Mouse (Mus musculus) limb, embryonic 10.5 days (tissue): ENCODE data around the gene Arid5a. TPM values are rescaled to one million over a fixed set of nuclear protein-coding genes. Genes with fewer than 3 reads are reported as not detected.

ENCODE experiments used
- DNase-seq: peaks from one replicate; pipeline ENCODE4 v3.0.0-alpha.2; 2017; ENCODE audit warnings: low spot score
- H3K27ac ChIP-seq: fragments of 300-500 bp; sonication (generic); 2 replicates; pipeline ENCODE4 v1.5.1; 2016; ENCODE audit warnings: mild to moderate bottlenecking
- H3K27me3 ChIP-seq: fragments of 300-500 bp; sonication (generic); 2 replicates; pipeline ENCODE4 v1.6.1; 2016; ENCODE audit warnings: low read depth, mild to moderate bottlenecking; ENCODE audit not compliant: poor library complexity, severe bottlenecking
- H3K36me3 ChIP-seq: fragments of 300-500 bp; sonication (generic); 2 replicates; pipeline ENCODE4 v1.6.1; 2016; ENCODE audit warnings: mild to moderate bottlenecking, moderate library complexity
- H3K4me1 ChIP-seq: fragments of 300-500 bp; sonication (generic); 2 replicates; pipeline ENCODE4 v1.6.1; 2016
- H3K4me3 ChIP-seq: fragments of 300-500 bp; sonication (generic); 2 replicates; pipeline ENCODE4 v1.5.1; 2016; ENCODE audit warnings: mild to moderate bottlenecking, moderate library complexity
- H3K9me3 ChIP-seq: fragments of 300-500 bp; sonication (generic); replicated peaks from 2 replicates; pipeline ENCODE4 v1.6.1; 2016; ENCODE audit warnings: mild to moderate bottlenecking
- WGBS: fragments of 180-500 bp; shearing (Covaris S2); methylation state at CpG from one replicate; pipeline ENCODE4 v1.1.7; 2016; 5-methylcytosine and 5-hydroxymethylcytosine counted together
- polyA plus RNA-seq: library from polyadenylated mRNA; unstranded; fragments of >200 nt; fragmentation: Nextera tagmentation; extraction: Ambion mirVana; gene quantifications from 2 replicates; pipeline ENCODE4 v1.2.1, GENCODE M21; 2016

Gene Arid5a
- polyA plus RNA-seq, 1 experiment from 2014 or later: 4.2 TPM

GRCm38 (mm10) chr1:36321164-36321563, 13.6 kb downstream of the Arid5a start:
- H3K4me1 ChIP-seq: peaks cover 11% of the 10 kb centered on the region
- DNase-seq: no peak
- WGBS: 73% methylated on average over 2 of the region's 2 CpGs

GRCm38 (mm10) chr1:36321829-36322573, 14.5 kb downstream of the Arid5a start:
- no peak overlapping the region for H3K4me3 ChIP-seq
- peaks cover 11% of the 10 kb centered on the region for H3K4me1 ChIP-seq
- no peaks in the 10 kb centered on the region for H3K27me3 ChIP-seq
- WGBS: 72% methylated on average over 11 of the region's 11 CpGs
- DNase-seq: no peak
- H3K9me3 ChIP-seq: no peaks in the 10 kb centered on the region
- peaks cover 9% of the 10 kb centered on the region for H3K36me3 ChIP-seq
- no peak overlapping the region for H3K27ac ChIP-seq

More at GRCm38 (mm10) chr1:36321164-36321563, 13.6 kb downstream of the Arid5a start:
- no peaks in the 10 kb centered on the region for H3K27me3 ChIP-seq
- H3K27ac ChIP-seq: no peak overlapping the region
- H3K9me3 ChIP-seq: no peaks in the 10 kb centered on the region
- H3K36me3 ChIP-seq: peaks cover 8% of the 10 kb centered on the region
- H3K4me3 ChIP-seq: no peak overlapping the region

GRCm38 (mm10) chr1:36323076-36323475, 15.5 kb downstream of the Arid5a start:
- Histone ChIP-seq H3K9me3 (no peaks in the 10 kb centered on the region), H3K27ac (no peak overlapping the region), H3K4me1 (peaks cover 11% of the 10 kb centered on the region), H3K36me3 (peaks cover 15% of the 10 kb centered on the region), H3K27me3 (no peaks in the 10 kb centered on the region), H3K4me3 (no peak overlapping the region)
- DNase-seq: no peak
- WGBS: 51% methylated on average over 9 of the region's 9 CpGs

- Histone ChIP-seq H3K27ac (no peak overlapping the region), H3K9me3 (no peaks in the 10 kb centered on the region), H3K27me3 (no peaks in the 10 kb centered on the region), H3K36me3 (peaks cover 15% of the 10 kb centered on the region), H3K4me3 (no peak overlapping the region), H3K4me1 (peaks cover 11% of the 10 kb centered on the region)
- WGBS: 49% methylated on average over 8 of the region's 8 CpGs
- DNase-seq: no peak
Measured at GRCm38 (mm10) chr1:36323746-36324448, 16.4 kb downstream of the Arid5a start.

GRCm38 (mm10) chr1:36325900-36326321, 18.4 kb downstream of the Arid5a start:
- DNase-seq: no peak
- 94% methylated on average over 2 of the region's 2 CpGs for WGBS
- no peaks in the 10 kb centered on the region for H3K9me3 ChIP-seq
- H3K36me3 ChIP-seq: peaks cover 24% of the 10 kb centered on the region
- H3K4me1 ChIP-seq: peaks cover 11% of the 10 kb centered on the region
- H3K27ac ChIP-seq: no peak overlapping the region
- no peaks in the 10 kb centered on the region for H3K27me3 ChIP-seq
- no peak overlapping the region for H3K4me3 ChIP-seq

- Histone ChIP-seq H3K4me1 (peaks cover 11% of the 10 kb centered on the region), H3K27me3 (no peaks in the 10 kb centered on the region), H3K36me3 (peaks cover 32% of the 10 kb centered on the region), H3K4me3 (no peak overlapping the region), H3K9me3 (no peaks in the 10 kb centered on the region), H3K27ac (no peak overlapping the region)
- DNase-seq: no peak
- 89% methylated on average over 2 of the region's 2 CpGs for WGBS
Measured at GRCm38 (mm10) chr1:36326815-36327214, 19.3 kb downstream of the Arid5a start.

GRCm38 (mm10) chr1:36331743-36332142, 24.2 kb downstream of the Arid5a start:
- Histone ChIP-seq H3K9me3 (no peaks in the 10 kb centered on the region), H3K36me3 (peaks cover 53% of the 10 kb centered on the region), H3K4me3 (no peak overlapping the region), H3K27me3 (no peaks in the 10 kb centered on the region), H3K4me1 (no peaks in the 10 kb centered on the region), H3K27ac (no peak overlapping the region)
- no peak for DNase-seq
- WGBS: 79% methylated on average over 6 of the region's 6 CpGs

GRCm38 (mm10) chr1:36332955-36333887, 25.7 kb downstream of the Arid5a start:
- H3K4me1 ChIP-seq: no peaks in the 10 kb centered on the region
- H3K36me3 ChIP-seq: peaks cover 60% of the 10 kb centered on the region
- H3K27ac ChIP-seq: no peak overlapping the region
- H3K27me3 ChIP-seq: no peaks in the 10 kb centered on the region
- no peak overlapping the region for H3K4me3 ChIP-seq
- WGBS: 84% methylated on average over 14 of the region's 14 CpGs
- no peaks in the 10 kb centered on the region for H3K9me3 ChIP-seq
- no peak for DNase-seq

- Histone ChIP-seq H3K27ac (no peak overlapping the region), H3K27me3 (no peaks in the 10 kb centered on the region), H3K9me3 (no peaks in the 10 kb centered on the region), H3K4me1 (no peaks in the 10 kb centered on the region), H3K36me3 (peaks cover 99% of the 10 kb centered on the region), H3K4me3 (no peak overlapping the region)
- WGBS: 96% methylated on average over 6 of the region's 6 CpGs
- no peak for DNase-seq
Measured at GRCm38 (mm10) chr1:36342547-36342946, 35.0 kb downstream of the Arid5a start.

- 99% methylated on average over 4 of the region's 4 CpGs for WGBS
- Histone ChIP-seq H3K4me1 (no peaks in the 10 kb centered on the region), H3K27me3 (no peaks in the 10 kb centered on the region), H3K4me3 (no peak overlapping the region), H3K9me3 (no peaks in the 10 kb centered on the region), H3K36me3 (peaks cover 96% of the 10 kb centered on the region), H3K27ac (no peak overlapping the region)
- no peak for DNase-seq
Measured at GRCm38 (mm10) chr1:36352351-36352750, 44.8 kb downstream of the Arid5a start.

GRCm38 (mm10) chr1:36356955-36357695, 49.6 kb downstream of the Arid5a start:
- 95% methylated on average over 5 of the region's 5 CpGs for WGBS
- no peak overlapping the region for H3K27ac ChIP-seq
- H3K27me3 ChIP-seq: no peaks in the 10 kb centered on the region

GRCm38 (mm10) chr1:36367698-36368097, 60.2 kb downstream of the Arid5a start:
- no peaks in the 10 kb centered on the region for H3K9me3 ChIP-seq
- peaks cover 11% of the 10 kb centered on the region for H3K4me1 ChIP-seq
- peak overlapping the region; percentile 97 for H3K4me3 ChIP-seq
- peaks cover 47% of the 10 kb centered on the region for H3K36me3 ChIP-seq
- no peaks in the 10 kb centered on the region for H3K27me3 ChIP-seq
- no peak overlapping the region for H3K27ac ChIP-seq
- WGBS: 74% methylated on average over 12 of the region's 12 CpGs
- no peak for DNase-seq

More at GRCm38 (mm10) chr1:36356955-36357695, 49.6 kb downstream of the Arid5a start:
- Histone ChIP-seq H3K4me1 (no peaks in the 10 kb centered on the region), H3K4me3 (no peak overlapping the region), H3K9me3 (no peaks in the 10 kb centered on the region), H3K36me3 (peaks cover 92% of the 10 kb centered on the region)
- DNase-seq: no peak
